Mouse (Mus musculus): ENCODE measurements around the gene Olfr1211.

Gene Olfr1211

GRCm38 (mm10) chr2:88938011-88938410 is at the start of gene Olfr1211:
Gene Olfr1211 (minus strand): TSS chr2:88938111.
- DNase-seq (ENCODE audit: extremely low read depth, insufficient read length, low spot score), result no peak

GRCm38 (mm10) chr2:88980181-88980580 is 42.3 kb upstream of the Olfr1211 start, which contains the start of gene Gm13762:
Gene Gm13762 (minus strand): TSS chr2:88980281.
- no peak for DNase-seq (ENCODE audit: extremely low read depth, insufficient read length, low spot score)

- no peak for DNase-seq (ENCODE audit: extremely low read depth, insufficient read length, low spot score)
Measured at GRCm38 (mm10) chr2:88953669-88954068, 15.8 kb upstream of the Olfr1211 start, which contains the start of gene Olfr1212. Gene Olfr1212 (plus strand): TSS chr2:88953969.

- DNase-seq (ENCODE audit: extremely low read depth, insufficient read length, low spot score), result no peak
Measured at GRCm38 (mm10) chr2:88915057-88915456, 22.9 kb downstream of the Olfr1211 start, which contains the start of gene Olfr1209. Gene Olfr1209 (minus strand): TSS chr2:88915157.

GRCm38 (mm10) chr2:88902211-88902610 is 35.7 kb downstream of the Olfr1211 start, which contains the start of gene Olfr1208:
Gene Olfr1208 (minus strand): TSS chr2:88902311.
- no peak for DNase-seq (ENCODE audit: extremely low read depth, insufficient read length, low spot score)

All from 3134 (cell line).